Mouse (Mus musculus) liver, postnatal 0 days (tissue): Measurements from ENCODE around the gene Myom3. TPM values are rescaled to one million over a fixed set of nuclear protein-coding genes. Genes with fewer than 3 reads are reported as not detected.

Experiments used
- ATAC-seq: fragments of 200-750 bp; cut with Nextera tagmentation; 2 replicates; pipeline ENCODE4 v1.8.0; 2017; ENCODE audit warnings: mild to moderate bottlenecking, moderate library complexity
- DNase-seq: peaks from one replicate; pipeline ENCODE4 v3.0.0-alpha.2; 2016
- H3K27ac ChIP-seq: fragments of 300-500 bp; sonication (generic); 2 replicates; pipeline ENCODE4 v1.5.1; 2014; ENCODE audit warnings: antibody characterized with exemption, moderate library complexity, mild to moderate bottlenecking, low read depth
- H3K27me3 ChIP-seq: fragments of 300-500 bp; sonication (generic); 2 replicates; pipeline ENCODE4 v1.6.1; 2014; ENCODE audit warnings: low read length, control low read depth, mixed read lengths; ENCODE audit not compliant: insufficient read depth
- H3K36me3 ChIP-seq: fragments of 300-500 bp; sonication (generic); replicated peaks from 2 replicates; pipeline ENCODE4 v1.6.1; 2014; ENCODE audit warnings: mild to moderate bottlenecking, control low read depth, low read length, moderate library complexity, mixed read lengths; ENCODE audit not compliant: insufficient read depth
- H3K4me1 ChIP-seq: fragments of 300-500 bp; sonication (generic); 2 replicates; pipeline ENCODE4 v1.6.1; 2014; ENCODE audit warnings: antibody characterized with exemption, mild to moderate bottlenecking, control low read depth; ENCODE audit not compliant: insufficient read depth
- H3K4me2 ChIP-seq: fragments of 300-500 bp; sonication (generic); 2 replicates; pipeline ENCODE4 v1.6.1; 2014; ENCODE audit warnings: low read depth, mild to moderate bottlenecking, low read length, moderate library complexity, mixed read lengths
- H3K4me3 ChIP-seq: fragments of 300-500 bp; sonication (generic); 2 replicates; pipeline ENCODE4 v1.5.1; 2014; ENCODE audit warnings: low read depth, low read length
- H3K9ac ChIP-seq: fragments of 300-500 bp; sonication (generic); replicated peaks from 2 replicates; pipeline ENCODE4 v1.6.1; 2014; ENCODE audit warnings: mild to moderate bottlenecking, moderate library complexity
- H3K9me3 ChIP-seq: fragments of 300-500 bp; sonication (generic); 2 replicates; pipeline ENCODE4 v1.6.1; 2016; ENCODE audit warnings: mild to moderate bottlenecking, control low read depth, low read length, mixed read lengths
- CTCF ChIP-seq: sonication (generic); IDR thresholded peaks from 2 replicates; pipeline ENCODE4 v1.5.1; 2016; ENCODE audit warnings: antibody characterized with exemption, low read depth
- EP300 ChIP-seq: IDR thresholded peaks from 2 replicates; pipeline ENCODE4 v1.6.1; 2016; ENCODE audit warnings: antibody characterized with exemption, low read depth, mild to moderate bottlenecking
- WGBS: fragments of 180-500 bp; shearing (Covaris S2); extraction: QIAGEN DNeasy Blood & Tissue Kit; methylation state at CpG from one replicate; pipeline ENCODE4 v1.1.7; 2014; ENCODE audit not compliant: insufficient replicate concordance; 5-methylcytosine and 5-hydroxymethylcytosine counted together
- polyA plus RNA-seq: library from polyadenylated mRNA; unstranded; fragments of >200 nt; fragmentation: Nextera tagmentation; extraction: Ambion mirVana; gene quantifications from 2 replicates; pipeline ENCODE4 v1.2.1, GENCODE M21; 2015

Gene Myom3
- polyA plus RNA-seq, 1 experiment from 2014 or later = 0.02 TPM

- Histone ChIP-seq H3K4me3 (peak overlapping the region; percentile 88), H3K27me3 (no peaks in the 10 kb centered on the region), H3K4me2 (peak overlapping the region; percentile 95), H3K36me3 (peaks cover 16% of the 10 kb centered on the region), H3K4me1 (peaks cover 56% of the 10 kb centered on the region), H3K9ac (peak overlapping the region; percentile 86), H3K9me3 (no peaks in the 10 kb centered on the region), H3K27ac (peak overlapping the region; percentile 98)
- DNase-seq (peak; percentile 82), ATAC-seq (peak; percentile 73)
- under 1% methylated on average over 80 of the region's 91 CpGs for WGBS
- TF ChIP-seq EP300 (no peak), CTCF (no peak)
Observed at GRCm38 (mm10) chr4:135856223-135857091, 96.9 kb downstream of the Myom3 start.

GRCm38 (mm10) chr4:135857597-135858186, 98.2 kb downstream of the Myom3 start:
- Histone ChIP-seq H3K27ac (no peak overlapping the region), H3K4me2 (peak overlapping the region; percentile 95), H3K4me1 (peaks cover 49% of the 10 kb centered on the region), H3K9ac (peak overlapping the region; percentile 86), H3K27me3 (no peaks in the 10 kb centered on the region), H3K4me3 (peak overlapping the region; percentile 88), H3K36me3 (peaks cover 27% of the 10 kb centered on the region), H3K9me3 (no peaks in the 10 kb centered on the region)
- no peak for ATAC-seq
- no peak for DNase-seq
- 10% methylated on average over 7 of the region's 7 CpGs for WGBS
- TF ChIP-seq CTCF (no peak), EP300 (no peak)

Other genes starting within 250 kb of the Myom3 start
- 0.21 and 0.46 TPM in 2 replicates for gene Grhl3, start 186.1 kb upstream of the Myom3 start, polyA plus RNA-seq
- gene Ifnlr1, start 73.4 kb upstream of the Myom3 start, polyA plus RNA-seq = 0.22 and 0.30 TPM in 2 replicates
- 0.25 and 0.39 TPM in 2 replicates for gene Il22ra1, start 31.5 kb upstream of the Myom3 start, polyA plus RNA-seq
- gene Srsf10, start 96.0 kb downstream of the Myom3 start, polyA plus RNA-seq = 62.1 and 67.6 TPM in 2 replicates
- 53.2 and 55.2 TPM in 2 replicates for gene Pnrc2, start 114.1 kb downstream of the Myom3 start, polyA plus RNA-seq
- 2.5 and 2.6 TPM in 2 replicates for gene Cnr2, start 135.7 kb downstream of the Myom3 start, polyA plus RNA-seq
- gene Fuca1, start 161.0 kb downstream of the Myom3 start, polyA plus RNA-seq = 45.2 and 50.7 TPM in 2 replicates
- 351 and 364 TPM in 2 replicates for gene Hmgcl, start 186.7 kb downstream of the Myom3 start, polyA plus RNA-seq
- 82.2 and 96.5 TPM in 2 replicates for gene Gale, start 204.0 kb downstream of the Myom3 start, polyA plus RNA-seq
- 54.2 and 55.5 TPM in 2 replicates for gene Lypla2, start 212.9 kb downstream of the Myom3 start, polyA plus RNA-seq
- gene Pithd1, start 227.5 kb downstream of the Myom3 start, polyA plus RNA-seq = 42.9 and 45.2 TPM in 2 replicates